ENCODE assay signal across 9 mouse cellular contexts in the genomic region with DNA sequence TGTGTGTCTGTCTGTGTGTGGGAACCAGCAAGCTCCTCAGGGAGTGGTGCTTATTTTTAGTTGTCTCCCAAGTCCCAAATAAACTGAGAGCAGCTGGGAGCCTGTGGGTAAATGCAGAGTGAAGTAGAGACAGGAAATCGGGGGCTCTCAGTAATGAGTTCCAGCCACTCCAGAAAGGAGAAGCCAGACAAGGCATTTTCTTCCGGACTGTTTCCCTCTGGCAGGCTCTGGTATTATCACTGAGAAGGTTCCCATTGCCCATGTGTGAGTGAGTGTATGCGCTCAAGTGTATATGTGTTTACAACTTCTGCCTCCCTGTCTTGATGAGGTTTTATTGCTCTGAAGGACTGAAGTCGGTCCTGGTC. TPM values are rescaled to one million over a fixed set of nuclear protein-coding genes. Genes with fewer than 3 reads are reported as not detected.
DNase-seq lines count a peak whose midpoint lies in the region; ATAC-seq and TF ChIP-seq lines count a peak whose summit lies in the region.
"Had no signal": no experiment of that assay in that cellular context is flagged by ENCODE, and none has a peak within 500 bp of the region (broad histone marks: within the 10 kb centered on the region; RNA-seq: fewer than 3 reads in every experiment).

No protein-coding gene starts in this region.

- no peak for TF ChIP-seq POLR2A in small intestine, adult 2 months (IDR thresholded peaks at IDR 0.05; ENCODE audit: low read depth, low read length)

- no peaks in the 10 kb centered on the region for H3K36me3 ChIP-seq in forebrain, embryonic 10.5 days (replicated peaks)
- no peaks in the 10 kb centered on the region for H3K36me3 ChIP-seq in liver, embryonic 13.5 days
- H3K36me3 ChIP-seq in small intestine, adult 2 months (ENCODE audit: control insufficient read depth, insufficient read depth, low read length): no peaks in the 10 kb centered on the region

- no peaks in the 10 kb centered on the region for H3K9me3 ChIP-seq in forebrain, embryonic 10.5 days
- no peaks in the 10 kb centered on the region for H3K9me3 ChIP-seq in liver, embryonic 13.5 days (replicated peaks)

- DNase-seq in kidney, adult 18-20 months: peak; percentile 18
- no peak for DNase-seq in kidney, adult 9 months
- peak; percentile 23 for DNase-seq in forebrain, embryonic 10.5 days (ENCODE audit: extremely low spot score, low spot score)
- DNase-seq in heart, postnatal 4 days: peak; percentile 22
- no peak for DNase-seq in liver, embryonic 13.5 days
- no peak for DNase-seq in adrenal gland, adult 8-10 months
- no peak for DNase-seq in adipocyte (ENCODE audit: low spot score)

- H3K27ac ChIP-seq in forebrain, embryonic 10.5 days: peak overlapping the region; percentile 88
- H3K27ac ChIP-seq in liver, embryonic 13.5 days: peak overlapping the region; percentile 34; the same call in 1 of the 2 replicates
- H3K27ac ChIP-seq in small intestine, adult 2 months (ENCODE audit: insufficient read depth, low read depth, low read length): peak overlapping the region; percentile 99

- no peak overlapping the region for H3K9ac ChIP-seq in liver, embryonic 13.5 days

- H3K4me3 ChIP-seq in forebrain, embryonic 10.5 days: peak overlapping the region; percentile 46
- H3K4me3 ChIP-seq in liver, embryonic 13.5 days (replicated peaks): no peak overlapping the region
- H3K4me3 ChIP-seq in small intestine, adult 2 months (ENCODE audit: low read depth, low read length): peak overlapping the region; percentile 78

- TF ChIP-seq CTCF in small intestine, adult 2 months (IDR thresholded peaks at IDR 0.05; ENCODE audit: extremely low read depth, insufficient read length, insufficient replicate concordance, low read depth, low read length): no peak

- H3K27me3 ChIP-seq in forebrain, embryonic 10.5 days (ENCODE audit: poor library complexity, severe bottlenecking): peaks cover 42% of the 10 kb centered on the region
- H3K27me3 ChIP-seq in liver, embryonic 13.5 days: no peaks in the 10 kb centered on the region
- no peaks in the 10 kb centered on the region for H3K27me3 ChIP-seq in small intestine, adult 2 months (ENCODE audit: control insufficient read depth, insufficient read depth, low read length)

- 0 out of 2 replicates have a peak overlapping the region, but pooled peaks have one; percentile 40 for H3K4me2 ChIP-seq in liver, embryonic 13.5 days

- WGBS in forebrain, embryonic 10.5 days: 41% methylated on average over 4 of the region's 4 CpGs
- 18% methylated on average over 4 of the region's 4 CpGs for WGBS in liver, embryonic 13.5 days (ENCODE audit: insufficient replicate concordance)
- 9% methylated on average over 4 of the region's 4 CpGs for WGBS in small intestine, adult 2 months

- peaks cover 70% of the 10 kb centered on the region for H3K4me1 ChIP-seq in forebrain, embryonic 10.5 days
- H3K4me1 ChIP-seq in liver, embryonic 13.5 days (replicated peaks): peaks cover 33% of the 10 kb centered on the region
- peaks cover 38% of the 10 kb centered on the region for H3K4me1 ChIP-seq in small intestine, adult 2 months (ENCODE audit: control insufficient read depth, insufficient read depth, insufficient read length, low read length)

- no peak for ATAC-seq in liver, embryonic 13.5 days (ENCODE audit: low read depth)

RNA-seq across cellular contexts. Expression of a gene that starts 40.2 kb away (rescaled TPM):
- not detected in 2 replicates for polyA plus RNA-seq in forebrain, embryonic 10.5 days (2016; fragmentation: Nextera tagmentation; extraction: Ambion mirVana)
- not detected for total RNA-seq in heart, postnatal 4 days (2021)
- not detected in 2 replicates for polyA plus RNA-seq in liver, embryonic 13.5 days (2015; fragmentation: Nextera tagmentation; extraction: Ambion mirVana)
- not detected in 2 replicates for polyA plus RNA-seq in small intestine, adult 2 months (2012; rRNA removed)
- not detected for total RNA-seq in adrenal gland, adult 8-10 months (2022)
- polyA plus RNA-seq: C2C12 had no signal

Comparison
In these comparisons a context has a peak if more than half of its experiments do, and no peak if none do; other contexts are left out.
1. DNase-seq: peak in kidney, adult 18-20 months (single experiment), forebrain, embryonic 10.5 days (single experiment) and heart, postnatal 4 days (single experiment); none in kidney, adult 9 months (single experiment), liver, embryonic 13.5 days (single experiment), adrenal gland, adult 8-10 months (single experiment) and adipocyte (single experiment).
2. H3K27ac ChIP-seq: peak in every context shown above with its lines; median percentile 99 in small intestine, adult 2 months; 88 in forebrain, embryonic 10.5 days; 34 in liver, embryonic 13.5 days.